Mouse (Mus musculus): Measurements from ENCODE around the gene Rbm45.

DNA sequence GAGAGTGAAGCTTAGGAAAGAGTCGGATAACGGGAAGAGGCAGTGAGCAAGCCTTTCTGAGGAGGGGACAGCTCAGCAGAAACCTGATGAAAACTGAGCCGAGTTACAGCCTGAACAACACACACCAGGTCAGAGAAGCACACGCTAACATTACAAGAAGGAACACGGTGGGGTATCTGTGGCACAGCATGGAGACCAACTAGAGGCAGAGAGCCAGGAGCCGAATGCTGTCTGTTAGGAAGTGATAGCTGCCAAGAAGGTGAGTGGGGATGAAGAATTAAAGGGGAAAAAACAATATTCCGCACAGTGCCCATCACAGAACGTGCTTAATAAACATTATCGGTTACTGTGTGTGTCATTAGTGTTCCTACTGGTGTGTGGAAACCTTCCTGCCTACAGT, 27.6 kb upstream of the Rbm45 start:
- TF ChIP-seq CTCF (IDR thresholded peaks at IDR 0.05; ENCODE audit: low read depth) (no peak), EP300 (IDR thresholded peaks at IDR 0.05; ENCODE audit: low read depth) (no peak)

Measured in heart, postnatal 0 days (tissue).